Mouse (Mus musculus) thymus, adult 2 months (tissue): Measurements from ENCODE around the gene Gm20716.

Experiments
- CTCF ChIP-seq: fragments of 200-500 bp; IDR thresholded peaks from 2 replicates; pipeline ENCODE4 v1.5.1; 2012; ENCODE audit warnings: mild to moderate bottlenecking, control low read depth, low read length, moderate library complexity, borderline replicate concordance; ENCODE audit not compliant: control insufficient read depth, poor library complexity, insufficient read depth; ENCODE audit errors: extremely low read depth
- POLR2A ChIP-seq: fragments of 200-500 bp; IDR thresholded peaks from 2 replicates; pipeline ENCODE4 v1.6.1; 2012; ENCODE audit warnings: mild to moderate bottlenecking, low read length, control low read depth, moderate library complexity; ENCODE audit not compliant: control insufficient read depth, poor library complexity, insufficient read depth; ENCODE audit errors: extremely low read depth

DNA sequence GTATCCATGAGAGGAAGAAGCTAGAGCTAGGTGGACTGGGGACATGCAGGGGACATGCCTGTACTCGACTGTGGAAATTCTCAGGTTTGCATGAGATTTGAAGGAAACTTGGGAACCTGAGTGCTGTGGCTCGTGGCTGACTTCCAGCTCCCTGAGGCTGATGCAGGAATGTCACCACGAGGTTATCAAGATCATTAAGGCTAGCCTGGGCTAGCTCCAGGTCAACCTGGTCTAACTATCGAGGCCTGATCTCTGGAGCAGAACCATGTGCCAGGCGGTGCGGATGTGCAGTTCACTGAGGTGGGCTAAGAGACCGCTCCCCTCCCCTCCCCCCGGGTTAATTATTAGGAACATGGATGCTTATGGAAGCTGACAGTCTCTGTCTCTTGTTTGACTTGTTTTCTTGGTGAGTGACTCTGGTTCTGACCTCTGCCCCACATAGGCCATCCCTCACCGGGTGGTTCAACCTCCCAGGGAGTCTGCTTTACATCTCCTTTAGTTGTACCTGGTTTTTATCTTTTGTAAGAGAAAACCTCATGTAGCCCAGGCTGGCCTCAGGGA lies 69.7 kb downstream of the Gm20716 start:
- no peak for TF ChIP-seq CTCF
- TF ChIP-seq POLR2A, result no peak
